Mouse (Mus musculus) frontal cortex, postnatal 14 days (tissue): ENCODE results near the gene Esp38.
"Not testable (repeated sequence)": the region's sequence is repeated elsewhere in the genome, so short reads cannot be mapped to it uniquely, and the experiment has no call there.

Experiments used
- DNase-seq, 2 experiments: peaks; one replicate each; pipeline ENCODE4 v3.0.0; 2022; ENCODE audit warnings: low spot score in 2 of 2

Esp38 gene

GRCm38 (mm10) chr17:39950220-39950619 is at the start of gene Esp38:
Gene Esp38 (plus strand): TSS chr17:39950520.
- DNase-seq, result no peak

DNA sequence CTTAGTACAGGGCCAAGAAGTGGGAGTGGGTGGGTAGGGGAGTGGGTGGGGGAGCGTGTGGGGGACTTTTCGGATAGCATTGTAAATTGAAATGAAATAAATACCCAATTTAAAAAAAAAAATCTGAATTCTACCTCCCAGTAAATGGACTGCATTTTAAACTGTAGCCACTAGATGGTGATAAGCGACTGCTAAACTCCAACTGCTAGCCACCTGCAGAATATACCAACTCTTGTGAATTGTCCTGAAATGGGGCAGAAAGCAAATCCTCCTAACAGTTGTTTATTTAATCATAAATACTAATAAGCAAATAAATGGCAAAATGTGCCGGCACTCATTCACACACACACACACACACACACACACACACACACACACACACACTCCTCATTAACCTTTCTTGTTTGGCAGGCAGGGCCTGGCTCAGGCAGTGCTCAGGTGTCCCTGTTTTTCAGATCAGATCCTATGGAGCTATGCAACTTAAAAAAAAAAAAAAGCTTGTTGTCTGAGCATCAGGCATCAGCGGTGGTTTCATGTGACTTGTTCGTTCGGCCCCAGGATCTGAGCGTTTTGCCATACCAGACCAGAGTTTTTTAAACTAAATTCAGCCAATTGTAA is 47.3 kb upstream of the Esp38 start:
- DNase-seq, result not testable (repeated sequence)
